Mouse (Mus musculus) heart, adult 18-20 months (tissue): ENCODE results near the gene Atp5d. TPM values are rescaled to one million over a fixed set of nuclear protein-coding genes. Genes with fewer than 3 reads are reported as not detected.
"Not testable (repeated sequence)": the region's sequence is repeated elsewhere in the genome, so short reads cannot be mapped to it uniquely, and the experiment has no call there.

Experiments used
- DNase-seq, 2 experiments: peaks; one replicate each; pipeline ENCODE4 v3.0.0; 2021 to 2022; ENCODE audit warnings: mixed read lengths in 1 of 2
- total RNA-seq, 2 experiments: library from RNA; stranded (reverse); gene quantifications; 2 replicates each; pipeline ENCODE4 v1.2.3; 2021

Gene Atp5d
- total RNA-seq, 2 experiments from 2014 or later = 1,096 to 1,108 TPM

GRCm38 (mm10) chr10:80165392-80166128 is 27.1 kb downstream of the Atp5d start, which contains the start of gene Cirbp:
Cirbp (plus strand) TSS chr10:80165985.
- no peak for DNase-seq

- not testable (repeated sequence) for DNase-seq
Observed at GRCm38 (mm10) chr10:80166136-80166535, 27.7 kb downstream of the Atp5d start.

- DNase-seq = peak; percentile 99 to 100
Observed at GRCm38 (mm10) chr10:80167460-80168037, 29.1 kb downstream of the Atp5d start.

GRCm38 (mm10) chr10:80168038-80168661 is 29.7 kb downstream of the Atp5d start:
- DNase-seq = peak; percentile 94 to 96

- DNase-seq = no peak
Observed at GRCm38 (mm10) chr10:80169070-80169469, 30.6 kb downstream of the Atp5d start.

GRCm38 (mm10) chr10:80169651-80170050 is 31.2 kb downstream of the Atp5d start:
- DNase-seq = no peak

GRCm38 (mm10) chr10:80170052-80170451 is 31.6 kb downstream of the Atp5d start:
- no peak for DNase-seq

GRCm38 (mm10) chr10:80170601-80171021 is 32.2 kb downstream of the Atp5d start:
- DNase-seq = no peak

- DNase-seq = no peak
Observed at GRCm38 (mm10) chr10:80171252-80171651, 32.8 kb downstream of the Atp5d start.

GRCm38 (mm10) chr10:80171760-80172526 is 33.5 kb downstream of the Atp5d start:
- DNase-seq = peak; percentile 51 to 59

GRCm38 (mm10) chr10:80172527-80173292 is 34.3 kb downstream of the Atp5d start, which contains the start of gene 1600002K03Rik:
1600002K03Rik (plus strand) TSS chr10:80172944.
- peak; percentile 95 to 96 for DNase-seq

GRCm38 (mm10) chr10:80173358-80173757 is 34.9 kb downstream of the Atp5d start:
- DNase-seq = no peak

GRCm38 (mm10) chr10:80173955-80174640 is 35.7 kb downstream of the Atp5d start:
- DNase-seq = no peak

- DNase-seq = peak in 1 of 2 experiments; percentile 56
Observed at GRCm38 (mm10) chr10:80174705-80175104, 36.3 kb downstream of the Atp5d start.

GRCm38 (mm10) chr10:80175536-80176269 is 37.3 kb downstream of the Atp5d start:
- peak in 1 of 2 experiments; percentile 48 for DNase-seq

GRCm38 (mm10) chr10:80176270-80176834 is 37.9 kb downstream of the Atp5d start:
- no peak for DNase-seq

- DNase-seq = no peak
Observed at GRCm38 (mm10) chr10:80177441-80178279, 39.2 kb downstream of the Atp5d start.
